Mouse (Mus musculus): ENCODE data around the gene Klhl36. TPM values are rescaled to one million over a fixed set of nuclear protein-coding genes. Genes with fewer than 3 reads are reported as not detected.

The Klhl36 gene
- polyA plus RNA-seq, 1 experiment from 2014 or later, result 13.0 TPM

DNA sequence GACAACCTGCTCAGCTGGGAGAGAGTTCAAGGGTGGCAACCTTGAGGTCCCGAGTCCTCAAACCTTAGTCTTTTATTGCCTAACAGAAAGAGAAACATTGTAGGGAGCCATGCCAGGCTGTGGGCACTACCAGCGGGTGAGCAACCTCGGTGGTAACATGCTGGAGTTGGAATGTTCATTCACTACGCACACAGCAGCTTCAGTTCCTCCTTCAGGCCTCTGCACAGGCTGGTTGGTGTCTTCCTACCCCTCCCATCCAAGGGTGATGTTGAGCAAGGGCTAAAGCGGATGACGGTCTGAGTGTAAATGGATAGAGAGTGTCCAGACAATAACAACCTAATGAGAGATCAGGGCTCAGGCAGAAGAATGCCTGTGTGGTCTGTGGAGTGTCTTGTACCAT lies 4.3 kb upstream of the Klhl36 start:
- DNase-seq (ENCODE audit: low spot score), result no peak
- H3K4me1 ChIP-seq, result peaks cover 45% of the 10 kb centered on the region
- no peaks in the 10 kb centered on the region for H3K36me3 ChIP-seq
- H3K9me3 ChIP-seq (replicated peaks), result no peaks in the 10 kb centered on the region
- peaks cover 29% of the 10 kb centered on the region for H3K27me3 ChIP-seq (ENCODE audit: low read depth, poor library complexity, severe bottlenecking)
- no peak overlapping the region for H3K4me3 ChIP-seq
- 82% methylated on average over 6 of the region's 6 CpGs for WGBS
- no peak overlapping the region for H3K27ac ChIP-seq (replicated peaks)

- Histone ChIP-seq H3K4me3 (peak overlapping the region; percentile 76), H3K36me3 (no peaks in the 10 kb centered on the region), H3K9me3 (replicated peaks) (no peaks in the 10 kb centered on the region), H3K27me3 (ENCODE audit: low read depth, poor library complexity, severe bottlenecking) (peaks cover 51% of the 10 kb centered on the region), H3K27ac (replicated peaks) (peak overlapping the region; percentile 83), H3K4me1 (peaks cover 38% of the 10 kb centered on the region)
- DNase-seq (ENCODE audit: low spot score), result no peak
- 0% methylated on average over 19 of the region's 19 CpGs for WGBS
Measured at GRCm38 (mm10) chr8:119862390-119862734, 296 bp downstream of the Klhl36 start.

DNA sequence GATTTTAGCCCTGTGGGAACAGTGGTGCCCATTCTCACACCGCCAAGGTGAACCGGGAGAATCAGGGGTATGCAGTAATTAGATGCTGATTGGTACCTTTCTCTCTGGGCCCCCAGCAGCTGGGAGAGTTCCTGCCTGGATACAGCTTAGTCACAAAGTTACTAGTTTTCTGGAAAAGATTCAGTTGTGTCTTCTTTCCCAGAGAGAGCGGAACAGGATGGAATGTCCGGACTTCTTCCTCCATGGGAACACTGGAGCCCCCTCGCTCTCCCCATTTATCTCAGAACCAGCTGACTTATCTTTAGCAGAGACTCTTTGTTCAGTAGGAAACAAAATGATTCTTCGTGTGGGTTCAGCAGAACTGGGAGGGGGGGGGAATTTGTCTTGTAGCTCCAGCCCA lies 683 bp downstream of the Klhl36 start:
- Histone ChIP-seq H3K9me3 (replicated peaks) (no peaks in the 10 kb centered on the region), H3K27me3 (ENCODE audit: low read depth, poor library complexity, severe bottlenecking) (peaks cover 51% of the 10 kb centered on the region), H3K4me3 (peak overlapping the region; percentile 76), H3K4me1 (peaks cover 34% of the 10 kb centered on the region), H3K36me3 (no peaks in the 10 kb centered on the region), H3K27ac (replicated peaks) (peak overlapping the region; percentile 83)
- no peak for DNase-seq (ENCODE audit: low spot score)
- 12% methylated on average over 6 of the region's 6 CpGs for WGBS

- H3K36me3 ChIP-seq, result peaks cover 52% of the 10 kb centered on the region
- H3K4me1 ChIP-seq, result no peaks in the 10 kb centered on the region
- WGBS, result 83% methylated on average over 20 of the region's 20 CpGs
- 0 out of 2 replicates have a peak, but pooled peaks cover 6% of the 10 kb centered on the region for H3K27me3 ChIP-seq (ENCODE audit: low read depth, poor library complexity, severe bottlenecking)
- DNase-seq (ENCODE audit: low spot score), result no peak
- no peak overlapping the region for H3K27ac ChIP-seq (replicated peaks)
- peaks cover 13% of the 10 kb centered on the region for H3K9me3 ChIP-seq (replicated peaks)
- no peak overlapping the region for H3K4me3 ChIP-seq
Measured at GRCm38 (mm10) chr8:119869616-119870015, 7.5 kb downstream of the Klhl36 start.

GRCm38 (mm10) chr8:119873181-119873580 lies 11.1 kb downstream of the Klhl36 start:
- 90% methylated on average over 1 of the region's 1 CpGs for WGBS
- Histone ChIP-seq H3K9me3 (replicated peaks) (peaks cover 13% of the 10 kb centered on the region), H3K36me3 (peaks cover 70% of the 10 kb centered on the region), H3K27ac (replicated peaks) (no peak overlapping the region), H3K4me3 (no peak overlapping the region), H3K4me1 (peaks cover 7% of the 10 kb centered on the region), H3K27me3 (ENCODE audit: low read depth, poor library complexity, severe bottlenecking) (0 out of 2 replicates have a peak, but pooled peaks cover 3% of the 10 kb centered on the region)
- DNase-seq (ENCODE audit: low spot score), result no peak

DNA sequence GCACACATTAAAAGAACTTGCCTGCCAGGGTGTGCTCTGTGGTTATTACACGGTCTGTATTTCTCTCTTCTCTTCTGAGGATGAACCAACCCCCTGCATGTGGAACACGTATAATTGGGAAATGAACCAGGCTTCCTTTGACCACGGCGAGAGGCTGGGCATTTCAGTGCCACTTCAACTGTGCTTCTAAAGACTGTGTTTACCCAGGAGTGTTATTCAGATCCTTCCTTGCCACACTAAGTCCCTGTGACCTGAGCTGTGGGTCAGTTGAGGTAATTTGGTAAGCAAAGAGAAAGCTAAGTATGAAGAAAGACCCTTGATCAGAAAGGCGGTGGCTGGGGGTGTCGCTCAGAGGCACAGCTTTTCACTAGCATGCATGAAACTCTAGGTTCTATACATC lies 19.2 kb downstream of the Klhl36 start:
- Histone ChIP-seq H3K27me3 (ENCODE audit: low read depth, poor library complexity, severe bottlenecking) (no peaks in the 10 kb centered on the region), H3K4me3 (no peak overlapping the region), H3K27ac (replicated peaks) (no peak overlapping the region), H3K4me1 (peaks cover 17% of the 10 kb centered on the region), H3K36me3 (peaks cover 10% of the 10 kb centered on the region), H3K9me3 (replicated peaks) (no peaks in the 10 kb centered on the region)
- DNase-seq (ENCODE audit: low spot score), result no peak
- 82% methylated on average over 6 of the region's 6 CpGs for WGBS

GRCm38 (mm10) chr8:119881917-119882316 lies 19.9 kb downstream of the Klhl36 start:
- no peaks in the 10 kb centered on the region for H3K9me3 ChIP-seq (replicated peaks)
- no peak overlapping the region for H3K27ac ChIP-seq (replicated peaks)
- peaks cover 6% of the 10 kb centered on the region for H3K36me3 ChIP-seq
- H3K4me1 ChIP-seq, result peaks cover 13% of the 10 kb centered on the region
- WGBS, result 83% methylated on average over 8 of the region's 8 CpGs
- no peak for DNase-seq (ENCODE audit: low spot score)
- no peaks in the 10 kb centered on the region for H3K27me3 ChIP-seq (ENCODE audit: low read depth, poor library complexity, severe bottlenecking)
- H3K4me3 ChIP-seq, result no peak overlapping the region

DNA sequence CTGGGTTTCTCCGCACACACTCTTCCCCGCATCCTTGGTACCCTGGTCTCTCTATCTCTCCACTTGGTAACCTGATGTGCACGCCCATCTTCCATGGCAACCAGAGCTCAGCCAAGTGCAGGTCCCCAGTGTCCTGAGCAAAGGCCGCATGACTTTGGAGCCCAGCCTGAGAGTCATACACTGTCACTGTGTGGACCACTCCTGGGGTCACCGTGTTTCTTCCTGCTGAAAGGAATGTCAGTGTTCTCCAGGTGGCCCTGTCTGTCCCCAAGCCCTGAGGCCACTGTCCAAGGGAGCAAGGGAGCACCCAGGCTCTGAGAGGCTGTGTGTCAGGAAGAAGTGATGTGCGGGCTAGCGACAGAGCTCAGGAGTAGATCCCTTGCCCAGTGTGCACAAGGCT lies 21.2 kb downstream of the Klhl36 start:
- H3K4me3 ChIP-seq, result no peak overlapping the region
- 92% methylated on average over 7 of the region's 7 CpGs for WGBS
- no peaks in the 10 kb centered on the region for H3K9me3 ChIP-seq (replicated peaks)
- H3K27ac ChIP-seq (replicated peaks), result no peak overlapping the region
- peaks cover 21% of the 10 kb centered on the region for H3K4me1 ChIP-seq
- no peaks in the 10 kb centered on the region for H3K27me3 ChIP-seq (ENCODE audit: low read depth, poor library complexity, severe bottlenecking)
- no peak for DNase-seq (ENCODE audit: low spot score)
- H3K36me3 ChIP-seq, result no peaks in the 10 kb centered on the region

DNA sequence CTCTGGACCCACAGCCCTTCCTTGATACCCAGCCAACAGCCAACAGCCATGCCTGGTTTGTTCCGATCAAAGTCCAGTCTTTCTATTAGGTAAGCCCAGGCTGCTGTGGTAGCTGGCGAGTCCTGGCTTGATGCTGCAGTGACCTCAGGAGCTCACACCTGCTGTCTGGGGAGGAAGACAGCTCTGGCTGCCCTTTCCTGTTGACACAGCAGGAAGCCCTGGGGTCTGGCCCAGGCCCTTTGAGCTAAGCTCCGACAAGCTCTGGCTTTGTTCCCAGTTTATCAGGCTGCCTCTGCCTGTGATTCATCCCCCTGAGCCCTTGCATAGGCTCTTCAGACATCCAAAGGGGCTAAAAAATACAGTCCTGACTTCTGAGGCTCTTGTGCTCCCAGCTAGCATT lies 23.5 kb downstream of the Klhl36 start:
- Histone ChIP-seq H3K27ac (replicated peaks) (peak overlapping the region; percentile 63; the same call in 1 of the 2 replicates), H3K4me3 (no peak overlapping the region), H3K27me3 (ENCODE audit: low read depth, poor library complexity, severe bottlenecking) (no peaks in the 10 kb centered on the region), H3K9me3 (replicated peaks) (no peaks in the 10 kb centered on the region), H3K4me1 (peaks cover 24% of the 10 kb centered on the region), H3K36me3 (no peaks in the 10 kb centered on the region)
- DNase-seq (ENCODE audit: low spot score), result no peak
- 38% methylated on average over 3 of the region's 3 CpGs for WGBS

DNA sequence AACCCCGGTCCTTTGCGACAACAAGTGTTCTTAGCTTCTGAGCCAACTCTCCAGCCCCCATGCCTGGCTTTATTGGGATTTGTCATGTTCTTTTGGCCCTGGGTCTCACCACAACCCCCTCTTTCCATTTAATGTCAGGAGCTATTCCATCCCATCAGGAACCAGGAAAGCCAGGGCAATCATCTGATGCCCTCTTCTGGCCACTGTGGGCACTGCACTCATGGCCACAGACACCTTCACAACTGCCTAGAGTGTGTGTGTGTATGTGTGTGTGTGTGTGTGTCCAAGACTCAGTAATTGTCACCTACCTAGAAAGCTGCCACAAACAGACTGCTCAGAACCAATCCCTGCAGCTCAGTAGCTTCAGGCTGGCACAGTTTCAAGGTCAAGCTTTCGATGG lies 25.1 kb downstream of the Klhl36 start:
- DNase-seq (ENCODE audit: low spot score), result peak; percentile 52
- WGBS, result 94% methylated on average over 3 of the region's 3 CpGs
- Histone ChIP-seq H3K4me3 (no peak overlapping the region), H3K4me1 (peaks cover 20% of the 10 kb centered on the region), H3K9me3 (replicated peaks) (no peaks in the 10 kb centered on the region), H3K36me3 (no peaks in the 10 kb centered on the region), H3K27me3 (ENCODE audit: low read depth, poor library complexity, severe bottlenecking) (no peaks in the 10 kb centered on the region), H3K27ac (replicated peaks) (no peak overlapping the region)

- Histone ChIP-seq H3K4me1 (peaks cover 20% of the 10 kb centered on the region), H3K27me3 (ENCODE audit: low read depth, poor library complexity, severe bottlenecking) (no peaks in the 10 kb centered on the region), H3K9me3 (replicated peaks) (no peaks in the 10 kb centered on the region), H3K36me3 (no peaks in the 10 kb centered on the region), H3K4me3 (no peak overlapping the region), H3K27ac (replicated peaks) (no peak overlapping the region)
- 61% methylated on average over 4 of the region's 4 CpGs for WGBS
- DNase-seq (ENCODE audit: low spot score), result no peak
Measured at GRCm38 (mm10) chr8:119888012-119888411, 25.9 kb downstream of the Klhl36 start.

- Histone ChIP-seq H3K9me3 (replicated peaks) (no peaks in the 10 kb centered on the region), H3K27ac (replicated peaks) (no peak overlapping the region), H3K27me3 (ENCODE audit: low read depth, poor library complexity, severe bottlenecking) (peaks cover 44% of the 10 kb centered on the region), H3K4me3 (no peak overlapping the region), H3K36me3 (no peaks in the 10 kb centered on the region), H3K4me1 (peaks cover 5% of the 10 kb centered on the region)
- WGBS, result 78% methylated on average over 4 of the region's 4 CpGs
- DNase-seq (ENCODE audit: low spot score), result no peak
Measured at GRCm38 (mm10) chr8:119897069-119897468, 35.0 kb downstream of the Klhl36 start.

GRCm38 (mm10) chr8:119897933-119898332 lies 35.9 kb downstream of the Klhl36 start:
- Histone ChIP-seq H3K4me1 (peaks cover 5% of the 10 kb centered on the region), H3K27ac (replicated peaks) (no peak overlapping the region), H3K36me3 (no peaks in the 10 kb centered on the region), H3K27me3 (ENCODE audit: low read depth, poor library complexity, severe bottlenecking) (peaks cover 46% of the 10 kb centered on the region), H3K4me3 (no peak overlapping the region), H3K9me3 (replicated peaks) (no peaks in the 10 kb centered on the region)
- WGBS, result 24% methylated on average over 13 of the region's 13 CpGs
- DNase-seq (ENCODE audit: low spot score), result no peak

DNA sequence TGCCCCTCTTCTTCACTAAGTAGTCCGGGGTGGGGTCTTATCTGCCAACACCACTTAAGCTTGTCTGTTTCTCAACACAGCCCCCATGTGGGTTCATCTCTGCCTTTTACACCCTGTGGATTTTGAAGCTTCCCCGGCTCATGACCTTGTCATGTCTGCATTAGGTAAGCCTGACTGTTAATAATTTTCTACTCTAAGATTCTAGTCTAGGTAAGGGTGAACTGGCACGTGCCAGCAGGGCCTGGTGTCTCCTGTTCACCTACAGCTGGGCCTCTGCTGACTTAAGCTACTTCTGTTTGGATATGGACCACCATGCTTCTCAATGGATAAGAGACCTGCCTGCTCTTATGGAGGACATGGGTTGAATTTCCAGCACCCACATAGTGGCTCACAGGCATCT lies 39.3 kb downstream of the Klhl36 start:
- H3K36me3 ChIP-seq, result no peaks in the 10 kb centered on the region
- no peak overlapping the region for H3K4me3 ChIP-seq
- no peaks in the 10 kb centered on the region for H3K9me3 ChIP-seq (replicated peaks)
- H3K27ac ChIP-seq (replicated peaks), result no peak overlapping the region
- peaks cover 46% of the 10 kb centered on the region for H3K27me3 ChIP-seq (ENCODE audit: low read depth, poor library complexity, severe bottlenecking)
- 85% methylated on average over 3 of the region's 3 CpGs for WGBS
- H3K4me1 ChIP-seq, result peaks cover 12% of the 10 kb centered on the region
- DNase-seq (ENCODE audit: low spot score), result no peak
